Mouse (Mus musculus) forebrain, embryonic 11.5 days (tissue): ENCODE measurements around the gene Arcn1. TPM values are rescaled to one million over a fixed set of nuclear protein-coding genes. Genes with fewer than 3 reads are reported as not detected.
A peak's percentile ranks its signal among the peaks of the same experiment; 100 is the strongest.

Source experiments
- ATAC-seq: fragments of 200-750 bp; cut with Nextera tagmentation; replicated peaks from 2 replicates; pipeline ENCODE4 v1.8.0; 2017; ENCODE audit warnings: moderate TSS enrichment; ENCODE audit not compliant: low FRiP score
- DNase-seq: peaks from one replicate; pipeline ENCODE4 v3.0.0-alpha.2; 2017; ENCODE audit warnings: low spot score
- H3K27ac ChIP-seq: fragments of 300-500 bp; sonication (generic); 2 replicates; pipeline ENCODE4 v1.5.1; 2014; ENCODE audit warnings: low read depth, low read length
- H3K27me3 ChIP-seq: fragments of 300-500 bp; sonication (generic); 2 replicates; pipeline ENCODE4 v1.6.1; 2014; ENCODE audit warnings: mild to moderate bottlenecking, low read length, mixed read lengths; ENCODE audit not compliant: control insufficient read depth, insufficient read depth
- H3K36me3 ChIP-seq: fragments of 300-500 bp; sonication (generic); 2 replicates; pipeline ENCODE4 v1.6.1; 2014; ENCODE audit warnings: mild to moderate bottlenecking, low read length, moderate library complexity, mixed read lengths; ENCODE audit not compliant: control insufficient read depth, insufficient read depth
- H3K4me1 ChIP-seq: fragments of 300-500 bp; sonication (generic); replicated peaks from 2 replicates; pipeline ENCODE4 v1.6.1; 2014; ENCODE audit warnings: low read length, mixed read lengths; ENCODE audit not compliant: control insufficient read depth, insufficient read depth
- H3K4me2 ChIP-seq: fragments of 300-500 bp; sonication (generic); 2 replicates; pipeline ENCODE4 v1.6.1; 2014; ENCODE audit warnings: low read depth, mild to moderate bottlenecking, low read length, moderate library complexity, mixed read lengths; ENCODE audit not compliant: severe bottlenecking
- H3K4me3 ChIP-seq: fragments of 300-500 bp; sonication (generic); 2 replicates; pipeline ENCODE4 v1.5.1; 2014; ENCODE audit warnings: low read depth, low read length
- H3K9ac ChIP-seq: fragments of 300-500 bp; sonication (generic); 2 replicates; pipeline ENCODE4 v1.6.1; 2014; ENCODE audit warnings: low read length
- H3K9me3 ChIP-seq: fragments of 300-500 bp; sonication (generic); 2 replicates; pipeline ENCODE4 v1.6.1; 2016; ENCODE audit warnings: low read length, mixed read lengths; ENCODE audit not compliant: control insufficient read depth
- WGBS: fragments of 180-500 bp; shearing (Covaris S2); extraction: QIAGEN DNeasy Blood & Tissue Kit; methylation state at CpG from one replicate; pipeline ENCODE4 v1.1.7; 2014; 5-methylcytosine and 5-hydroxymethylcytosine counted together
- polyA plus RNA-seq: library from polyadenylated mRNA; unstranded; fragments of >200 nt; fragmentation: Nextera tagmentation; extraction: Ambion mirVana; gene quantifications from 2 replicates; pipeline ENCODE4 v1.2.1, GENCODE M21; 2014

Gene Arcn1
- polyA plus RNA-seq, 1 experiment from 2014 or later, result 185 TPM

GRCm38 (mm10) chr9:44735886-44736285 is 31.8 kb downstream of the Arcn1 start:
- DNase-seq (no peak), ATAC-seq (no peak)
- no peak overlapping the region for H3K27ac ChIP-seq
- H3K27me3 ChIP-seq, result peaks cover 3% of the 10 kb centered on the region; the same call in 1 of the 2 replicates
- H3K4me3 ChIP-seq, result no peak overlapping the region
- no peak overlapping the region for H3K4me2 ChIP-seq
- H3K4me1 ChIP-seq, result peaks cover 10% of the 10 kb centered on the region
- no peak overlapping the region for H3K9ac ChIP-seq
- no peaks in the 10 kb centered on the region for H3K9me3 ChIP-seq
- H3K36me3 ChIP-seq, result no peaks in the 10 kb centered on the region
- WGBS, result 79% methylated on average over 6 of the region's 6 CpGs

GRCm38 (mm10) chr9:44734524-44735494 is 32.8 kb downstream of the Arcn1 start, which contains the start of gene Phldb1:
Phldb1 (minus strand) TSS chr9:44735198.
- DNase-seq (peak; percentile 86), ATAC-seq (peak; percentile 83)
- H3K4me3 ChIP-seq, result peak within 1 kb of the TSS; percentile 59
- H3K36me3 ChIP-seq, result no peaks in the 10 kb centered on the region
- H3K9ac ChIP-seq, result peak within 1 kb of the TSS; percentile 73
- under 1% methylated on average over 47 of the region's 47 CpGs for WGBS
- peaks cover 10% of the 10 kb centered on the region for H3K4me1 ChIP-seq
- H3K9me3 ChIP-seq, result no peaks in the 10 kb centered on the region
- no peak within 1 kb of the TSS for H3K27ac ChIP-seq
- H3K4me2 ChIP-seq, result peak within 1 kb of the TSS; percentile 99
- peaks cover 3% of the 10 kb centered on the region; the same call in 1 of the 2 replicates for H3K27me3 ChIP-seq

- peaks cover 10% of the 10 kb centered on the region for H3K4me1 ChIP-seq
- peak; percentile 75 for DNase-seq
- peak overlapping the region; percentile 73 for H3K9ac ChIP-seq
- WGBS, result under 1% methylated on average over 79 of the region's 79 CpGs
- H3K4me3 ChIP-seq, result peak overlapping the region; percentile 59
- ATAC-seq, result peak; percentile 63
- H3K4me2 ChIP-seq, result peak overlapping the region; percentile 99
- no peaks in the 10 kb centered on the region for H3K9me3 ChIP-seq
- no peak overlapping the region for H3K27ac ChIP-seq
- peaks cover 3% of the 10 kb centered on the region; the same call in 1 of the 2 replicates for H3K27me3 ChIP-seq
- H3K36me3 ChIP-seq, result no peaks in the 10 kb centered on the region
These were observed 33.7 kb downstream of the Arcn1 start for GRCm38 (mm10) chr9:44733671-44734523.

GRCm38 (mm10) chr9:44732921-44733530 is 34.6 kb downstream of the Arcn1 start:
- peaks cover 10% of the 10 kb centered on the region for H3K4me1 ChIP-seq
- 58% methylated on average over 12 of the region's 12 CpGs for WGBS
- H3K4me2 ChIP-seq, result peak overlapping the region; percentile 99; the same call in 1 of the 2 replicates
- H3K27ac ChIP-seq, result no peak overlapping the region
- H3K36me3 ChIP-seq, result no peaks in the 10 kb centered on the region
- ATAC-seq, result no peak
- no peak overlapping the region; the same call in 1 of the 2 replicates for H3K9ac ChIP-seq
- no peak for DNase-seq
- peak overlapping the region; percentile 59 for H3K4me3 ChIP-seq
- no peaks in the 10 kb centered on the region for H3K9me3 ChIP-seq
- peaks cover 3% of the 10 kb centered on the region; the same call in 1 of the 2 replicates for H3K27me3 ChIP-seq

- Histone ChIP-seq H3K9me3 (no peaks in the 10 kb centered on the region), H3K27ac (no peak overlapping the region), H3K4me1 (peaks cover 15% of the 10 kb centered on the region), H3K4me2 (no peak overlapping the region), H3K4me3 (no peak overlapping the region), H3K36me3 (no peaks in the 10 kb centered on the region), H3K9ac (no peak overlapping the region), H3K27me3 (peaks cover 3% of the 10 kb centered on the region; the same call in 1 of the 2 replicates)
- WGBS, result 77% methylated on average over 5 of the region's 5 CpGs
- no peak for DNase-seq
- ATAC-seq, result no peak
These were observed 35.5 kb downstream of the Arcn1 start for GRCm38 (mm10) chr9:44732130-44732549.

GRCm38 (mm10) chr9:44727441-44727840 is 40.2 kb downstream of the Arcn1 start:
- Histone ChIP-seq H3K9me3 (no peaks in the 10 kb centered on the region), H3K4me2 (no peak overlapping the region), H3K27ac (no peak overlapping the region), H3K9ac (no peak overlapping the region), H3K36me3 (no peaks in the 10 kb centered on the region), H3K4me1 (peaks cover 22% of the 10 kb centered on the region), H3K4me3 (no peak overlapping the region), H3K27me3 (no peaks in the 10 kb centered on the region)
- WGBS, result 58% methylated on average over 5 of the region's 5 CpGs
- DNase-seq, result no peak
- ATAC-seq, result no peak

GRCm38 (mm10) chr9:44726431-44727146 is 41.1 kb downstream of the Arcn1 start:
- Histone ChIP-seq H3K27ac (0 out of 2 replicates have a peak overlapping the region, but pooled peaks have one; percentile 26), H3K9me3 (no peaks in the 10 kb centered on the region), H3K4me2 (no peak overlapping the region), H3K4me3 (no peak overlapping the region), H3K36me3 (no peaks in the 10 kb centered on the region), H3K27me3 (no peaks in the 10 kb centered on the region), H3K9ac (0 out of 2 replicates have a peak overlapping the region, but pooled peaks have one; percentile 20), H3K4me1 (peaks cover 24% of the 10 kb centered on the region)
- no peak for ATAC-seq
- WGBS, result 42% methylated on average over 10 of the region's 10 CpGs
- DNase-seq, result no peak
